Mouse (Mus musculus) midbrain, embryonic 12.5 days (tissue): Measurements from ENCODE around the gene Slc4a1. TPM values are rescaled to one million over a fixed set of nuclear protein-coding genes. Genes with fewer than 3 reads are reported as not detected.

Experiments
- ATAC-seq: fragments of 200-750 bp; cut with Nextera tagmentation; 2 replicates; pipeline ENCODE4 v1.8.0; 2017; ENCODE audit warnings: low read depth, moderate TSS enrichment, moderate library complexity; ENCODE audit not compliant: low FRiP score
- H3K27ac ChIP-seq: fragments of 300-500 bp; sonication (generic); replicated peaks from 2 replicates; pipeline ENCODE4 v1.5.1; 2016; ENCODE audit warnings: mild to moderate bottlenecking
- H3K27me3 ChIP-seq: fragments of 300-500 bp; sonication (generic); 2 replicates; pipeline ENCODE4 v1.6.1; 2016; ENCODE audit warnings: mild to moderate bottlenecking
- H3K36me3 ChIP-seq: fragments of 300-500 bp; sonication (generic); 2 replicates; pipeline ENCODE4 v1.6.1; 2016
- H3K4me1 ChIP-seq: fragments of 300-500 bp; sonication (generic); 2 replicates; pipeline ENCODE4 v1.6.1; 2016
- H3K4me2 ChIP-seq: fragments of 300-500 bp; sonication (generic); replicated peaks from 2 replicates; pipeline ENCODE4 v1.6.1; 2016; ENCODE audit warnings: mild to moderate bottlenecking, moderate library complexity
- H3K4me3 ChIP-seq: fragments of 300-500 bp; sonication (generic); 2 replicates; pipeline ENCODE4 v1.5.1; 2016; ENCODE audit warnings: mild to moderate bottlenecking
- H3K9ac ChIP-seq: fragments of 300-500 bp; sonication (generic); replicated peaks from 2 replicates; pipeline ENCODE4 v1.6.1; 2016; ENCODE audit warnings: mild to moderate bottlenecking, moderate library complexity
- H3K9me3 ChIP-seq: fragments of 300-500 bp; sonication (generic); 2 replicates; pipeline ENCODE4 v1.6.1; 2016; ENCODE audit warnings: mild to moderate bottlenecking
- WGBS: fragments of 180-500 bp; shearing (Covaris S2); methylation state at CpG from one replicate; pipeline ENCODE4 v1.1.7; 2016; 5-methylcytosine and 5-hydroxymethylcytosine counted together
- polyA plus RNA-seq: library from polyadenylated mRNA; unstranded; fragments of >200 nt; fragmentation: Nextera tagmentation; extraction: Ambion mirVana; gene quantifications from 2 replicates; pipeline ENCODE4 v1.2.1, GENCODE M21; 2016

The Slc4a1 gene
- polyA plus RNA-seq, 1 experiment from 2014 or later: 30.4 TPM

DNA sequence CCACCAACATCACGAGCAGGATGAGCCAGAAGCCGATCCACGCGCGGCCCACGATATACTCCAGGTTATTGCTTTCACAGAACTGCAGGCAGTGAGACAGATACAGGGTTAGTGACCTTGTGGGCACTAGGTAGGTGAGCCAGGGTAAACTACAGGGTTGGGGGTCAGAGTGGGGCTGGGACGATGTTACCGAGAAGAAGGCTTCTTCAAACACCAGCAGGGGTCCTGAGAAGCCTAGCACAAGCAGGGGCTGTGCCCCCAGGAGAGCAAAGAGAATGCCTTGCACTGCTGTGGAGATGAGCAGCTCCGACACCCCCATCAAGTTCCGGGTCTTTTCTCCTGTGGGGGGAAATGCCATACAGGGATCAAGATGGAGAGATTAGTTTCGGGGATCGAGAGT is 9.8 kb downstream of the Slc4a1 start:
- H3K4me3 ChIP-seq: no peak overlapping the region
- no peak overlapping the region for H3K9ac ChIP-seq
- no peaks in the 10 kb centered on the region for H3K9me3 ChIP-seq
- H3K27me3 ChIP-seq: peaks cover 23% of the 10 kb centered on the region
- H3K4me2 ChIP-seq: no peak overlapping the region
- no peaks in the 10 kb centered on the region for H3K36me3 ChIP-seq
- ATAC-seq: no peak
- no peak overlapping the region for H3K27ac ChIP-seq
- no peaks in the 10 kb centered on the region for H3K4me1 ChIP-seq
- WGBS: 83% methylated on average over 12 of the region's 12 CpGs

DNA sequence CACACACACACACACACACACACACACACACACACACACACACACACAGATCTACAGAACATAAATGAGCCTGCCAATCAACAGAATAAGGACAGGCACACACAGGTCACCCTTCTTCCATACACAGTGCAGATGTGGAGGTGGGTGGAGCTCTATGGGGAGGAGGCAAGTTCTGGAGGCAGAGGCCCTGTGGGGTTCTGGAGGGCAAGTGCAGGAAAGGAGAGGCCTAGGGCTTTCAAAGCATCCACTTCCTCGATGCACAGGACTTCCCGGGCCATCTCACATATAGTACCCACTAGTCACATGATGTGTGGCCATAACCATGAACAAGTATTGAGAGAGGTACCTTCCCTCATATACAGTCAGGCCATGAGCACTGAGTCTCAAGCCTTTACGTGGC is 10.5 kb downstream of the Slc4a1 start:
- ATAC-seq: no peak
- WGBS: 91% methylated on average over 3 of the region's 3 CpGs
- Histone ChIP-seq H3K9ac (no peak overlapping the region), H3K36me3 (no peaks in the 10 kb centered on the region), H3K4me3 (no peak overlapping the region), H3K9me3 (no peaks in the 10 kb centered on the region), H3K27me3 (peaks cover 24% of the 10 kb centered on the region), H3K27ac (no peak overlapping the region), H3K4me1 (no peaks in the 10 kb centered on the region), H3K4me2 (no peak overlapping the region)

DNA sequence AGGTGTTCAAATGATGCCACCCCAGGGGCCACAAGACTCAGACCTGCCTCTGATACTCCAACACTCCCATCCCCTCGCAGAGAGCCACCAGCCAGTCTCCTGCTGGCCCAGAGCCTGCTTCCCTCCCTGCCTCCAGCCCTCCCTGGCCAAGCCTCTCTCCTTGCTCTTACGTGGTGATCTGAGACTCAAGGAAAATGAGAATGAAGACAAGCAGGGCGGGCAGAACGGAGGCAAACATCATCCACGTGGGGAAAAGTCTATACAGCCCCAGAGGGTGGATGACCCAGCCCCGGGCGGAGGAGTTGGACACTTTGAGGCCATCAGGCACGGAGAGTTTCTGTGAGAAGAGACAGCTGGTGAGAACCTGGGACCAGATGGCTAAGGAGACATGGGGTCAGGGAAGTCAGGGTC is 13.0 kb downstream of the Slc4a1 start:
- ATAC-seq: no peak
- 46% methylated on average over 8 of the region's 8 CpGs for WGBS
- H3K4me1 ChIP-seq: no peaks in the 10 kb centered on the region

DNA sequence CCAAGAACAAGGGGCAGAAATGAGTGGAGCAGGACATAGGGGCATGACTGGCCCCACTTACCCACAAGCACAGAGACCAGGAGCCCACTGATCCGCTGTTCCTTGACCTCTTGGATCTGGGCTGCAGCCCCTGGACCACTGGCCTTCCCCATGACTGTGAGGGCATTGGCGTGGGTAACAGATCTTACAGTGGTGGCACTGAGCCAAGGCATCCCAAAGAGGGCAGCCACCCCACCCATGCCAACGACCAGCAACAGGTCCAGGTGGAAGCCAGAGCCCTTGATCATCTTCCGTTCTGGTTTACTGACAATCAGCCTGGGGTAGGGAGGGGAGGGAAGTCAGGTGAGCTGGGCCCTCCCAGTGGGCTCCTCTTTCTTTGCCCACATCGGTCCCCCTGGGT is 13.6 kb downstream of the Slc4a1 start:
- no peaks in the 10 kb centered on the region for H3K4me1 ChIP-seq
- WGBS: 53% methylated on average over 5 of the region's 5 CpGs
- H3K27ac ChIP-seq: no peak overlapping the region
- no peaks in the 10 kb centered on the region for H3K9me3 ChIP-seq
- no peak overlapping the region for H3K4me2 ChIP-seq
- no peak for ATAC-seq
- no peaks in the 10 kb centered on the region for H3K36me3 ChIP-seq
- H3K27me3 ChIP-seq: peaks cover 19% of the 10 kb centered on the region
- H3K4me3 ChIP-seq: no peak overlapping the region
- no peak overlapping the region for H3K9ac ChIP-seq

More for the DNA sequence above, 13.0 kb downstream of the Slc4a1 start:
- Histone ChIP-seq H3K36me3 (no peaks in the 10 kb centered on the region), H3K4me3 (no peak overlapping the region), H3K27ac (no peak overlapping the region), H3K9me3 (no peaks in the 10 kb centered on the region), H3K27me3 (peaks cover 19% of the 10 kb centered on the region), H3K4me2 (no peak overlapping the region), H3K9ac (no peak overlapping the region)

DNA sequence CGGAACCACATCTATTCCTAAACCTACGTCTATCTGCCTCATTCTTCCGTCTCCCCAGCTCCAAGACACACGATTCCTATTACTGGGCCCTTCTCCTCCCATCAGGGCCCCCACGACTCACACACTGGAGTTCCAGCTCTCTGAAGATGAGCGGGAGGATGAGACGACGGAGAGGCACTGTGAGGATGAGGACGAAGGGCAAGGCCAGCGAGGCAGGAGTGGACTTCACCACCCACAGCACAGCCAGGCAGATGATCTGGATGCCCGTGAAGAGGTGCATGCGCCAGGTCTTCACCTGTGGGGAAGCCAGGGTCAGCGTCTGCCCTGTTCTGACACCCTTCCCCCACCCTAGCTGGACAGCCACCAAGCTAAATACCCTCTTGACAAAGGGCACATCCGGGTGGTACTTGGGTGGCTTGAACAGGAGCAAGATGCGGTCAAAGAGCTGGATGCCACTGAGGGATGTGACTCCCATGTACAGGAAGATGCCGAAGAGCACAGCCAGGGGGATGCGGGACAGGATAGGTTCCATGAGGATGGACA is 15.0 kb downstream of the Slc4a1 start:
- 0 out of 2 replicates have a peak, but pooled peaks cover 3% of the 10 kb centered on the region for H3K4me1 ChIP-seq
- H3K27ac ChIP-seq: no peak overlapping the region
- 90% methylated on average over 17 of the region's 17 CpGs for WGBS
- H3K27me3 ChIP-seq: peaks cover 19% of the 10 kb centered on the region
- no peaks in the 10 kb centered on the region for H3K9me3 ChIP-seq
- no peak overlapping the region for H3K4me2 ChIP-seq
- H3K4me3 ChIP-seq: no peak overlapping the region
- no peak for ATAC-seq
- H3K9ac ChIP-seq: no peak overlapping the region
- no peaks in the 10 kb centered on the region for H3K36me3 ChIP-seq

DNA sequence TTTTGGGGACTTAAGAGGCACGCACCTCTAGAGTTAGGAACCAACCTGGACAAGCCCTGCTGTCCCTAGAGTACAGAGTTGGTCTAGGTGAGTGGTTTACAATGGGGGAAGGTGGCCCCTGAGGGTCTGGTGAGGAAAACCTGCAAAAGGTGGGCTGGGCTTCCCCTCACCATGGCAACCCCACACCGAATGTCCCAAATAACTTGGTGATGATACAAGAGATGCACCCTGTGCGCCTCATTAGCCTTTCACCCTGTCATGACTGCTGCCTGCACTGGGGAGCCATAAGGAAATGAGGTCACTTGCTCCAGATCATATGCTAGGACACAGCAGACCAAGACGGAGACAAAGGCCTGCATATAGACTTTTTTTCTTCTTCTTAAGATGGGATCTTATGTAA is 15.6 kb downstream of the Slc4a1 start:
- WGBS: 90% methylated on average over 4 of the region's 4 CpGs
- H3K4me3 ChIP-seq: no peak overlapping the region
- peaks cover 19% of the 10 kb centered on the region for H3K27me3 ChIP-seq
- no peak for ATAC-seq
- no peak overlapping the region for H3K9ac ChIP-seq
- H3K27ac ChIP-seq: no peak overlapping the region
- H3K4me1 ChIP-seq: 0 out of 2 replicates have a peak, but pooled peaks cover 3% of the 10 kb centered on the region
- no peaks in the 10 kb centered on the region for H3K36me3 ChIP-seq
- H3K9me3 ChIP-seq: no peaks in the 10 kb centered on the region
- H3K4me2 ChIP-seq: no peak overlapping the region

DNA sequence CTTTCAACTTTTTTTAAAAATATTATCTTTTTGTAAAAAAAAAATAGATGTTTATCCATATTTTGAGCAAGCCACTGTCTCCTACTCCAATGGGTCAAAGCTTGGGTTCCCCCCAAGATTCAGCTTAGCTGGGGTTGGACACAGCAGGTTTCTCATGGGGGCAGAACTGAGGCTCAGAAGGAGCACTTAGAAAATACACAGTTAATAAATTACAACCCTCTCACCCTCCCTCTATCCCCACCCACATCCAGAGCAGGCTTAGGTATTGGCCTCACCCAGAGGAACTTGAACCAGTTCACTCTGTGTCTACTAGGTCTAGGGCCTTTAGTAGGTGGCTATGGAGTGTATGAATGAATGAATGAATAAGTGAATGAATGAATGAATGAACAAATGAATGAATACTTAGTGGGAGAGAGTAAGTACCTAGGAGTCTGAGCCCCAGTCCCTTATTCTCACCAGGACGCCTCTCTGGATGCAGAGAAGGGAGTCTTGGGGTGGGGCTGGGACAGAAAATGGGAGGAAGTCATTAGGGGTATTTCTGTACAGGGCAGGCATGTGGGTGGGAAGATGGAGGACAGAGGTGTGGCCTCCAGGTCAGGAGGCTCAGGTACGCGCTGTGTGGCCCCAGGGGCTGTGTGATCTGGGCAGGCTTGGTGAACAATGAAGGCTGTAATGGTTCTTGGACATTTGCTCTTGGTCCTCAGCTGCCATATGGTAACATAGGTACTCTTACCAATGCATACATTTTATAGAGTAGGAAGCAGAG is 16.6 kb downstream of the Slc4a1 start:
- no peak overlapping the region for H3K9ac ChIP-seq
- no peak overlapping the region for H3K27ac ChIP-seq
- WGBS: 94% methylated on average over 3 of the region's 3 CpGs
- no peak overlapping the region for H3K4me3 ChIP-seq
- H3K36me3 ChIP-seq: no peaks in the 10 kb centered on the region
- H3K27me3 ChIP-seq: peaks cover 19% of the 10 kb centered on the region
- 0 out of 2 replicates have a peak, but pooled peaks cover 3% of the 10 kb centered on the region for H3K4me1 ChIP-seq
- ATAC-seq: no peak
- H3K4me2 ChIP-seq: no peak overlapping the region
- no peaks in the 10 kb centered on the region for H3K9me3 ChIP-seq

DNA sequence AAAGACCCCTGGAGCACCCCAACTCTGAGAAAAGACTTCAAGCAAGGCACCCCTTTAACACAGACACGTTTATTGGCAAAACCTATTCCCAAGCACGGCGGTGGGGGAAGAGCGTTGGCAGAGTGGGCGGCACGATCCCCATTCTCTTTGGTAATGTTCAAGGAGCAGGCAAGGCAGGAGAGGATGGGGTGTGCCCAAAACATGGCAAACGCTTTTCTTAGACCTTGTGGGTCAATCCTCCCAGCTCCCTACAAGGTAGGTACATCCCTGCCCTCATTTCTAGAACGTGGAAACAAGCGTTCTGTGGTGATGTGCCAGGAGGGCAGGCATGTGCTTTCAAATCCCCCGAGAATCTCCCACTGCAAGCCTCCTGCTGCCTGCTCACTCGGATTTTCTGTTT is 17.2 kb downstream of the Slc4a1 start:
- 85% methylated on average over 11 of the region's 11 CpGs for WGBS
- Histone ChIP-seq H3K4me2 (no peak overlapping the region), H3K9me3 (no peaks in the 10 kb centered on the region), H3K27ac (no peak overlapping the region), H3K4me1 (0 out of 2 replicates have a peak, but pooled peaks cover 3% of the 10 kb centered on the region), H3K4me3 (no peak overlapping the region), H3K36me3 (no peaks in the 10 kb centered on the region), H3K9ac (no peak overlapping the region), H3K27me3 (peaks cover 15% of the 10 kb centered on the region)
- ATAC-seq: no peak

DNA sequence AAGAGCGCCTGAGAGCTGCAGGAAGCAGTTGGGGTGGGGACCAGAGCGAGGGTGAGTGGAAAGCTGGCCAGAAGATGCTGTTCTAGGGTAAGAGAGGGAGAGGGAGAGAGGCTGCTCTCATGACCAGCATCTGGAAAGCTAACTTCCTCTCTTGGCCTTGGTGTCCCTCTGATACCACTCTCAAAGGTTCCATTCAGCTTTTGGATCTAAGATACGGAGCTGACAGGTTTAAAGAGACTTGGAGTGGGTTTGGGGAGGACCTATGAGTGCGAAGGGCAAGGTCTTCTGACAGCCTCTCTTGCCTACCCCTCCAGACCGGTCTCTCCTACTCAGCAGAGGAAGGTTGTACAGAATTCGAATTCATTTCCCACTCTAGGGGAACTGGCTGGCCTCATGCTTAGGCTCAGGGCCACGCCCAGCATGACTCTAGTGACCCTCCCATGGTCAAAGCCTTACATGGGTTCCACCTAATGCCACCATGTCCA is 17.9 kb downstream of the Slc4a1 start:
- H3K27ac ChIP-seq: no peak overlapping the region
- H3K4me2 ChIP-seq: no peak overlapping the region
- peaks cover 12% of the 10 kb centered on the region for H3K27me3 ChIP-seq
- no peaks in the 10 kb centered on the region for H3K36me3 ChIP-seq
- no peak overlapping the region for H3K4me3 ChIP-seq
- WGBS: 93% methylated on average over 7 of the region's 7 CpGs
- ATAC-seq: no peak
- 0 out of 2 replicates have a peak, but pooled peaks cover 3% of the 10 kb centered on the region for H3K4me1 ChIP-seq
- no peak overlapping the region for H3K9ac ChIP-seq
- H3K9me3 ChIP-seq: no peaks in the 10 kb centered on the region

DNA sequence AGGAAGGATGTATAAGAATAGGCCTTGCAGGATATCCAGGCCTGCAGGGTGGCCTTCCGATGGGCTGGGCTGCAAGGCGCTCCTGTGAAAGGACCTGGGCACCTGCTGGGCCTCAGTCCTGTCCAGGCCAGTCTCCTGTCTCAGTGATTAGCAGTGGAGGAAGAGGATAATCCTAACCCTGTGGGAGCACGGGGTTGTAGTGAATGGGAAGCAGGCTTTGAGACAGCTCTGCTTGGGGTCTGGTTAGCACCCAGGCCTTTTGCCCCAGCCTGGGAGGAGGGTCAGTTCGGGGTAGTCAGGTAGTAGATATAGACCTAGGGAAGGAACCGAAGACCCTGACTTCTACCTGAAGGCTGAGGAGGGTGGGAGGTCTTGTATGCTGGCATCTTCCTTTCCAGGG is 18.3 kb downstream of the Slc4a1 start:
- Histone ChIP-seq H3K4me3 (no peak overlapping the region), H3K36me3 (no peaks in the 10 kb centered on the region), H3K27ac (no peak overlapping the region), H3K9me3 (no peaks in the 10 kb centered on the region), H3K9ac (no peak overlapping the region), H3K4me1 (peaks cover 3% of the 10 kb centered on the region; the same call in 1 of the 2 replicates), H3K27me3 (peaks cover 12% of the 10 kb centered on the region), H3K4me2 (no peak overlapping the region)
- no peak for ATAC-seq
- 56% methylated on average over 5 of the region's 5 CpGs for WGBS

DNA sequence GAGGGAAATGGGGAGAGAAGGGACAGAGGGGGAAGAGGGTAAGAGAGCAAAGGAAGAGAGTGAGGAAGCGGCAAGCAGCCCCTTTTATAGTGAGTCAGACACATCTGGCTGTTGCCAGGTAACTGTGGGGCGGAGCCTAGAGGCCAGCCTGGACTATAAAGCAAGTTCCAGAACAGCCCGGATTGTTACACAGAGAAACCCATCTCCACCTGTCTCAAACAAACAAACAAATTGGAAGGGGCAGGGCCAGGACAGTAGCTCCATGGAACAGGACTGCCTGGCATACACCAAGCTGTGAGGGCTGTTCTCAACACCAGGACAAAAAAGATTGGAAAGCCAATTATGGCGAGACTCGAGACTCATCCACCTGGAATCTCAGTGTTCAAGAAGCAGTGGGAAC is 19.1 kb downstream of the Slc4a1 start:
- H3K36me3 ChIP-seq: no peaks in the 10 kb centered on the region
- no peak overlapping the region for H3K9ac ChIP-seq
- ATAC-seq: no peak
- no peak overlapping the region for H3K4me3 ChIP-seq
- H3K27ac ChIP-seq: no peak overlapping the region
- no peak overlapping the region for H3K4me2 ChIP-seq
- no peaks in the 10 kb centered on the region for H3K9me3 ChIP-seq
- H3K27me3 ChIP-seq: peaks cover 6% of the 10 kb centered on the region; the same call in 1 of the 2 replicates
- H3K4me1 ChIP-seq: peaks cover 3% of the 10 kb centered on the region; the same call in 1 of the 2 replicates
- WGBS: 74% methylated on average over 5 of the region's 5 CpGs

DNA sequence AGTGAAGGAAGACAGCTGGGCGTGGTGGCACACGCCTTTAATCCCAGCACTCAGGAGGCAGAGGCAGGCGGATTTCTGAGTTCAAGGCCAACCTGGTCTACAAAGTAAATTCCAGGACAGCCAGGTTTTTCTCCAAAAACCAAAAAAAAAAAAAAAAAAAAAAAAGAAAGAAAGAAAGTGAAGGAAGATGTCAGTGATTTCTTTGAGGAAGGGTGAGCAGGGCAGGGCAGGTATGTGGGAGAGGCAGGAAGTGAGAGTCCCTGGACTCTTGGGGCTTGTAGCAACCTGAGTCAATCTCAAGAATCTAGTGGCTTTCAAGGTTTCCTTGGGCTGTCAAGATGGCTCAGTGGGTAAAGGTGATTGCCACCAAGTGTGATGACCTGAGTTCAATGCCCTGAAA is 21.5 kb downstream of the Slc4a1 start:
- Histone ChIP-seq H3K4me1 (peaks cover 3% of the 10 kb centered on the region; the same call in 1 of the 2 replicates), H3K9me3 (no peaks in the 10 kb centered on the region), H3K27me3 (no peaks in the 10 kb centered on the region), H3K36me3 (no peaks in the 10 kb centered on the region), H3K9ac (no peak overlapping the region), H3K4me2 (no peak overlapping the region), H3K4me3 (no peak overlapping the region), H3K27ac (no peak overlapping the region)
- 83% methylated on average over 3 of the region's 3 CpGs for WGBS
- ATAC-seq: no peak
